Mouse (Mus musculus) liver, postnatal 0 days (tissue): ENCODE data around the gene Entr1. TPM values are rescaled to one million over a fixed set of nuclear protein-coding genes. Genes with fewer than 3 reads are reported as not detected.

Experiments
- ATAC-seq: fragments of 200-750 bp; cut with Nextera tagmentation; 2 replicates; pipeline ENCODE4 v1.8.0; 2017; ENCODE audit warnings: mild to moderate bottlenecking, moderate library complexity
- DNase-seq: peaks from one replicate; pipeline ENCODE4 v3.0.0-alpha.2; 2016
- H3K27ac ChIP-seq: fragments of 300-500 bp; sonication (generic); 2 replicates; pipeline ENCODE4 v1.5.1; 2014; ENCODE audit warnings: antibody characterized with exemption, moderate library complexity, mild to moderate bottlenecking, low read depth
- H3K27me3 ChIP-seq: fragments of 300-500 bp; sonication (generic); 2 replicates; pipeline ENCODE4 v1.6.1; 2014; ENCODE audit warnings: low read length, control low read depth, mixed read lengths; ENCODE audit not compliant: insufficient read depth
- H3K36me3 ChIP-seq: fragments of 300-500 bp; sonication (generic); replicated peaks from 2 replicates; pipeline ENCODE4 v1.6.1; 2014; ENCODE audit warnings: mild to moderate bottlenecking, control low read depth, low read length, moderate library complexity, mixed read lengths; ENCODE audit not compliant: insufficient read depth
- H3K4me1 ChIP-seq: fragments of 300-500 bp; sonication (generic); 2 replicates; pipeline ENCODE4 v1.6.1; 2014; ENCODE audit warnings: antibody characterized with exemption, mild to moderate bottlenecking, control low read depth; ENCODE audit not compliant: insufficient read depth
- H3K4me2 ChIP-seq: fragments of 300-500 bp; sonication (generic); 2 replicates; pipeline ENCODE4 v1.6.1; 2014; ENCODE audit warnings: low read depth, mild to moderate bottlenecking, low read length, moderate library complexity, mixed read lengths
- H3K4me3 ChIP-seq: fragments of 300-500 bp; sonication (generic); 2 replicates; pipeline ENCODE4 v1.5.1; 2014; ENCODE audit warnings: low read depth, low read length
- H3K9ac ChIP-seq: fragments of 300-500 bp; sonication (generic); replicated peaks from 2 replicates; pipeline ENCODE4 v1.6.1; 2014; ENCODE audit warnings: mild to moderate bottlenecking, moderate library complexity
- H3K9me3 ChIP-seq: fragments of 300-500 bp; sonication (generic); 2 replicates; pipeline ENCODE4 v1.6.1; 2016; ENCODE audit warnings: mild to moderate bottlenecking, control low read depth, low read length, mixed read lengths
- CTCF ChIP-seq: sonication (generic); IDR thresholded peaks from 2 replicates; pipeline ENCODE4 v1.5.1; 2016; ENCODE audit warnings: antibody characterized with exemption, low read depth
- EP300 ChIP-seq: IDR thresholded peaks from 2 replicates; pipeline ENCODE4 v1.6.1; 2016; ENCODE audit warnings: antibody characterized with exemption, low read depth, mild to moderate bottlenecking
- WGBS: fragments of 180-500 bp; shearing (Covaris S2); extraction: QIAGEN DNeasy Blood & Tissue Kit; methylation state at CpG from one replicate; pipeline ENCODE4 v1.1.7; 2014; ENCODE audit not compliant: insufficient replicate concordance; 5-methylcytosine and 5-hydroxymethylcytosine counted together
- polyA plus RNA-seq: library from polyadenylated mRNA; unstranded; fragments of >200 nt; fragmentation: Nextera tagmentation; extraction: Ambion mirVana; gene quantifications from 2 replicates; pipeline ENCODE4 v1.2.1, GENCODE M21; 2015

The Entr1 gene
- polyA plus RNA-seq, 1 experiment from 2014 or later, result 29.0 TPM

DNA sequence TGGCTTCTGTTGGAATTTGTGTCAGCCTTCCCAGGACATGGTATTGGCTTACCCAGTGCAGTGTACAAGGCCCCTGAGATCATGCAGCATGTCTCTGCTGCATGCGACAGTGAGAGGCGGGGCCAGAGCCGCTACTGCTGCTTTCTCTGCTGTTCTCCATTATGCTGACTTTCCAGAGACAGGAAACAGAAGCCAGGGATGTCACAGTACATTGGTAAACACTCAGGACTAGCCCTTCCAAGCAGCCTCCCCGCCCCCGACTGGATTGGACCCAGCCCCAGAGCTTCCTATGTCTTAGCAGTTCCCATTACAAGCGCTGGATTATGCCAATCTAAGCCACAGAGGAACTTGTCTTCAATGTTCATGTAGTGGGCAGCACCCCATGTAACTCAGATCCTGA, 40.9 kb downstream of the Entr1 start:
- TF ChIP-seq CTCF (no peak), EP300 (no peak)
- no peak overlapping the region for H3K4me3 ChIP-seq
- H3K9me3 ChIP-seq, result no peaks in the 10 kb centered on the region
- no peak overlapping the region for H3K4me2 ChIP-seq
- H3K36me3 ChIP-seq, result no peaks in the 10 kb centered on the region; the same call in none of the 2 replicates
- no peak overlapping the region for H3K9ac ChIP-seq
- peaks cover 16% of the 10 kb centered on the region for H3K4me1 ChIP-seq
- H3K27ac ChIP-seq, result peak overlapping the region; percentile 34; the same call in 1 of the 2 replicates
- WGBS, result 64% methylated on average over 6 of the region's 6 CpGs
- ATAC-seq (no peak), DNase-seq (no peak)
- H3K27me3 ChIP-seq, result no peaks in the 10 kb centered on the region

- H3K4me2 ChIP-seq, result no peak overlapping the region
- no peak for DNase-seq
- no peaks in the 10 kb centered on the region for H3K27me3 ChIP-seq
- H3K27ac ChIP-seq, result peak overlapping the region; percentile 57; the same call in 1 of the 2 replicates
- no peaks in the 10 kb centered on the region; the same call in 1 of the 2 replicates for H3K36me3 ChIP-seq
- peaks cover 7% of the 10 kb centered on the region for H3K4me1 ChIP-seq
- peak; percentile 26; the same call in 1 of the 2 replicates for ATAC-seq
- no peaks in the 10 kb centered on the region for H3K9me3 ChIP-seq
- TF ChIP-seq CTCF (no peak), EP300 (no peak)
- 61% methylated on average over 11 of the region's 11 CpGs for WGBS
- no peak overlapping the region for H3K9ac ChIP-seq
- H3K4me3 ChIP-seq, result no peak overlapping the region
Measured at GRCm38 (mm10) chr2:26342609-26343490, 46.3 kb downstream of the Entr1 start.

DNA sequence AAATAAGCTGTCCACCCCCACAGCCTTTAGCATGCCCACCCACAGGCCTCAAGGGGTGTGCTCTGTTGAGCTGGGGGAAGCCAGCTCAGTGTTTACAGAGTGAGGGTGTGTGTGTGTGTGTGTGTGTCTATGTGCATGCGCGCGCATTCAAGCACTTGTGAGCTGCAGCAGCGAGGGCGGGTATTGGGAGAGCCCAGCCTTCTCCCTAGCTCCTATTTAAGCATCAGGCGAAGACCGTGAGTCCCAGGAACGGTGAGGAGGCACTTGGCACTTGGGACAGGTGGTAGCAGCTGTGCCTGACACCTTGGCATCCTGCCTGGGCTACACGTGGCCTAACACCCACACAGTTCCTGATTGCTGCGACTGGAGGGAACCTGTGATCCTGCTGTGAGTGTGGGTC, 47.1 kb downstream of the Entr1 start:
- peaks cover 7% of the 10 kb centered on the region for H3K4me1 ChIP-seq
- no peak overlapping the region for H3K9ac ChIP-seq
- 59% methylated on average over 10 of the region's 10 CpGs for WGBS
- no peaks in the 10 kb centered on the region; the same call in 1 of the 2 replicates for H3K36me3 ChIP-seq
- TF ChIP-seq CTCF, result no peak
- TF ChIP-seq EP300, result no peak
- no peak overlapping the region for H3K4me2 ChIP-seq
- H3K27me3 ChIP-seq, result no peaks in the 10 kb centered on the region
- peak overlapping the region; percentile 29; the same call in 1 of the 2 replicates for H3K27ac ChIP-seq
- DNase-seq (peak; percentile 57), ATAC-seq (peak; percentile 42)
- H3K4me3 ChIP-seq, result no peak overlapping the region
- H3K9me3 ChIP-seq, result no peaks in the 10 kb centered on the region

GRCm38 (mm10) chr2:26341510-26341981, 47.6 kb downstream of the Entr1 start:
- ATAC-seq, result 0 out of 2 replicates have a peak, but pooled peaks have one; percentile 14
- H3K27ac ChIP-seq, result peak overlapping the region; percentile 29; the same call in 1 of the 2 replicates

GRCm38 (mm10) chr2:26339204-26339551, 49.9 kb downstream of the Entr1 start:
- Histone ChIP-seq H3K27ac (no peak overlapping the region), H3K9me3 (no peaks in the 10 kb centered on the region), H3K4me1 (peaks cover 7% of the 10 kb centered on the region), H3K4me2 (no peak overlapping the region), H3K36me3 (no peaks in the 10 kb centered on the region; the same call in 1 of the 2 replicates), H3K4me3 (no peak overlapping the region), H3K9ac (no peak overlapping the region), H3K27me3 (no peaks in the 10 kb centered on the region)
- DNase-seq (no peak), ATAC-seq (no peak)
- TF ChIP-seq EP300, result no peak
- TF ChIP-seq CTCF, result no peak
- 65% methylated on average over 5 of the region's 5 CpGs for WGBS

More at GRCm38 (mm10) chr2:26341510-26341981, 47.6 kb downstream of the Entr1 start:
- Histone ChIP-seq H3K4me1 (peaks cover 7% of the 10 kb centered on the region), H3K4me3 (no peak overlapping the region), H3K36me3 (no peaks in the 10 kb centered on the region; the same call in 1 of the 2 replicates), H3K27me3 (no peaks in the 10 kb centered on the region), H3K9ac (no peak overlapping the region), H3K4me2 (no peak overlapping the region), H3K9me3 (no peaks in the 10 kb centered on the region)
- DNase-seq, result no peak
- TF ChIP-seq EP300 (no peak), CTCF (no peak)
- 86% methylated on average over 2 of the region's 2 CpGs for WGBS

GRCm38 (mm10) chr2:26338302-26339203, 50.6 kb downstream of the Entr1 start:
- peaks cover 7% of the 10 kb centered on the region for H3K4me1 ChIP-seq
- H3K27ac ChIP-seq, result no peak overlapping the region
- 80% methylated on average over 8 of the region's 13 CpGs for WGBS

More at GRCm38 (mm10) chr2:26338302-26339203, 50.6 kb downstream of the Entr1 start:
- Histone ChIP-seq H3K9ac (no peak overlapping the region), H3K27me3 (no peaks in the 10 kb centered on the region), H3K4me2 (no peak overlapping the region), H3K4me3 (no peak overlapping the region), H3K9me3 (no peaks in the 10 kb centered on the region), H3K36me3 (no peaks in the 10 kb centered on the region; the same call in 1 of the 2 replicates)
- DNase-seq (no peak), ATAC-seq (no peak)
- TF ChIP-seq EP300, result no peak
- TF ChIP-seq CTCF, result no peak

Other genes with a start within 250 kb of the Entr1 start
- gene Lhx3, start 181.0 kb downstream of the Entr1 start, polyA plus RNA-seq, result not detected in 2 replicates
- gene Qsox2, start 151.8 kb downstream of the Entr1 start, polyA plus RNA-seq, result 3.7 and 4.1 TPM in 2 replicates
- gene Ccdc187, start 94.8 kb downstream of the Entr1 start, polyA plus RNA-seq, result 0.01 TPM in 1 of 2 replicates, not detected in the other
- 1.9 TPM in 2 replicates for gene Gpsm1, start 73.8 kb downstream of the Entr1 start, polyA plus RNA-seq
- 7.5 and 7.9 TPM in 2 replicates for gene Dnlz, start 37.2 kb downstream of the Entr1 start, polyA plus RNA-seq
- 2.1 and 2.2 TPM in 2 replicates for gene Card9, start 28.4 kb downstream of the Entr1 start, polyA plus RNA-seq
- gene Snapc4, start 8.7 kb downstream of the Entr1 start, polyA plus RNA-seq, result 5.0 and 5.5 TPM in 2 replicates
- 38.8 and 41.3 TPM in 2 replicates for gene Pmpca, start within 50 bp of the Entr1 start, polyA plus RNA-seq
- gene Inpp5e, start 19.9 kb upstream of the Entr1 start, polyA plus RNA-seq, result 3.3 and 3.4 TPM in 2 replicates
- gene Sec16a, start 55.9 kb upstream of the Entr1 start, polyA plus RNA-seq, result 7.8 and 8.0 TPM in 2 replicates
- 2.0 and 2.1 TPM in 2 replicates for gene Notch1, start 127.3 kb upstream of the Entr1 start, polyA plus RNA-seq
- 49.6 and 53.0 TPM in 2 replicates for gene Egfl7, start 190.7 kb upstream of the Entr1 start, polyA plus RNA-seq
- not detected in 2 replicates for gene Gm20532, start 197.3 kb upstream of the Entr1 start, polyA plus RNA-seq
- gene Agpat2, start 215.1 kb upstream of the Entr1 start, polyA plus RNA-seq, result 215 and 221 TPM in 2 replicates
- gene Fam69b, start 239.1 kb upstream of the Entr1 start, polyA plus RNA-seq, result 0.48 and 0.56 TPM in 2 replicates